Mouse (Mus musculus) intestine, embryonic 14.5 days (tissue): ENCODE results near the gene Odf3l1. TPM values are rescaled to one million over a fixed set of nuclear protein-coding genes. Genes with fewer than 3 reads are reported as not detected.

Experiments
- ATAC-seq: fragments of 200-750 bp; cut with Nextera tagmentation; replicated peaks from 2 replicates; pipeline ENCODE4 v1.8.0; 2017; ENCODE audit warnings: low read depth, moderate number of reproducible peaks, moderate TSS enrichment, moderate library complexity; ENCODE audit not compliant: low FRiP score, low TSS enrichment
- DNase-seq: peaks from one replicate; pipeline ENCODE4 v3.0.0-alpha.2; 2018; ENCODE audit warnings: low spot score
- H3K27ac ChIP-seq: fragments of 300-500 bp; sonication (generic); 2 replicates; pipeline ENCODE4 v1.5.1; 2014; ENCODE audit warnings: low read depth, mild to moderate bottlenecking, control low read depth
- H3K27me3 ChIP-seq: fragments of 300-500 bp; sonication (generic); replicated peaks from 2 replicates; pipeline ENCODE4 v1.6.1; 2014; ENCODE audit warnings: low read length, control low read depth; ENCODE audit not compliant: control insufficient read depth, insufficient read depth
- H3K36me3 ChIP-seq: fragments of 300-500 bp; sonication (generic); 2 replicates; pipeline ENCODE4 v1.6.1; 2014; ENCODE audit warnings: low read length, control low read depth; ENCODE audit not compliant: control insufficient read depth, insufficient read depth
- H3K4me1 ChIP-seq: fragments of 300-500 bp; sonication (generic); replicated peaks from 2 replicates; pipeline ENCODE4 v1.6.1; 2014; ENCODE audit warnings: low read length, control low read depth, mixed read lengths; ENCODE audit not compliant: control insufficient read depth, insufficient read depth
- H3K4me2 ChIP-seq: fragments of 300-500 bp; sonication (generic); 2 replicates; pipeline ENCODE4 v1.6.1; 2014; ENCODE audit warnings: low read length
- H3K4me3 ChIP-seq: fragments of 300-500 bp; sonication (generic); 2 replicates; pipeline ENCODE4 v1.5.1; 2014; ENCODE audit warnings: low read depth, low read length, control low read depth, mixed read lengths
- H3K9ac ChIP-seq: fragments of 300-500 bp; sonication (generic); 2 replicates; pipeline ENCODE4 v1.6.1; 2014; ENCODE audit warnings: mild to moderate bottlenecking, low read length
- H3K9me3 ChIP-seq: fragments of 300-500 bp; sonication (generic); 2 replicates; pipeline ENCODE4 v1.6.1; 2016; ENCODE audit warnings: low read length, control low read depth; ENCODE audit not compliant: control insufficient read depth
- WGBS: fragments of 180-500 bp; shearing (Covaris S2); extraction: QIAGEN DNeasy Blood & Tissue Kit; methylation state at CpG from one replicate; pipeline ENCODE4 v1.1.7; 2014; 5-methylcytosine and 5-hydroxymethylcytosine counted together
- polyA plus RNA-seq: library from polyadenylated mRNA; unstranded; fragments of >200 nt; fragmentation: Nextera tagmentation; extraction: Ambion mirVana; gene quantifications from 2 replicates; pipeline ENCODE4 v1.2.1, GENCODE M21; 2014

The Odf3l1 gene
- polyA plus RNA-seq, 1 experiment from 2014 or later = 1.6 TPM

DNA sequence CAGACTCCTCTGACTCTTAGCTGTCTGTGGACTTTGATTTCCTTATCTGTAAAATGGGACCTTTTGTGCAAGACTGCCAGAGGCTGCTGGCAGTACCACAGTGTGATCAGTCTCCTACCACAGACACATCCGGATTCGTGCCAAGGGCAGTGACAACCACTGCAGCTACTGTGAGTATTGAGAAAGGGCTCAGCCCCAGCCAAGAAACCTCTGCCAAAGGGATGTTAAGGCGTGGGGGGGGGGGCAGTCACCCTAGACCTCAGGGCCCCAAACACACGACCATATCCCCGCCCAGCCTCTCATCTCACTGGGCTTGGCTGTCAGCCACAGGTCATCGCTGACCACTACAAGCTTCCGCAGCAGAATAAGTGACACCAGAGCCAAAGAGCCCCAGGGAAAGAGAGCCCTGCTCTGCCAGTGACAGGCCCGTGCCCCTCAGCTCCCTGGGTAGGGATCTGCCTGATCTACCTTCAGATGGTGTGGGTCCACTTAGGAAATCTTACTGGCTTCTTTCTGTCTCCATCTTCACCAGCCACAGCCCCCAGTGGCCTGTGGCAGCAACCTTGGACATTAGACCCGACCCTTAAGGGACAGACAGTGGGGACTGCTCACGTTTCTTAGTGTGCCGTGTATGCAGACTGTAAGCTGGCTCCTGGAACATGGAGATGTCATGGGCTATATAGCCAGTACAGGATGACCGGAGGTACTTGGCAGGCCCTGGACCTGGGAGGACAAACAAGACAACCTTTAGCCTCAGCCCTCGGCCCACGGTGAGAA is 14.2 kb downstream of the Odf3l1 start:
- Histone ChIP-seq H3K36me3 (no peaks in the 10 kb centered on the region), H3K4me2 (no peak overlapping the region), H3K9ac (no peak overlapping the region), H3K9me3 (no peaks in the 10 kb centered on the region), H3K27me3 (no peaks in the 10 kb centered on the region), H3K4me1 (peaks cover 15% of the 10 kb centered on the region), H3K27ac (no peak overlapping the region), H3K4me3 (no peak overlapping the region)
- DNase-seq (no peak), ATAC-seq (no peak)
- whole genome bisulfite sequencing = 82% methylated on average over 14 of the region's 14 CpGs

DNA sequence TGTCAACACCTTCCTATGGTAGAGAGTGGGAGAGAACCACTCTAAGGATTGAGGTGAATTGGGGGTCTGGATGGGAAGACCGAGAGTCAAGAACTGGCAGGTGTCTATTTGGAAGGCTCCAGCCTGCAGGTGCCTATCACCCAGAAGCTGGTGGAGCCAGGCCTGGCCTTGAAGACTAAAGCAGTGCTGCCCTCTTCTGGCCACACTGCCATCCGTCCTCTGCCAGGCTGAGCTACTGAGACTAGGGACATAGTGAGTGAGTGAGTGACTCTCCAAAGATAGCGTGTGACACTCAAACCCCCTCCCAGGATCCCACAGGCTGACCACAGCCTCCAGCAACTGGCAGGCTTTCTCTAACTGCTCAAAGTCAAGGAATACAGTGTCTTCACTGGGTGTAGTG is 17.0 kb downstream of the Odf3l1 start:
- ATAC-seq (no peak), DNase-seq (peak; percentile 83)
- WGBS = 16% methylated on average over 3 of the region's 3 CpGs
- no peaks in the 10 kb centered on the region for H3K27me3 ChIP-seq
- no peak overlapping the region for H3K27ac ChIP-seq
- H3K9ac ChIP-seq = no peak overlapping the region
- no peak overlapping the region for H3K4me3 ChIP-seq
- no peaks in the 10 kb centered on the region for H3K9me3 ChIP-seq
- no peaks in the 10 kb centered on the region for H3K36me3 ChIP-seq
- H3K4me2 ChIP-seq = no peak overlapping the region
- peaks cover 25% of the 10 kb centered on the region for H3K4me1 ChIP-seq

DNA sequence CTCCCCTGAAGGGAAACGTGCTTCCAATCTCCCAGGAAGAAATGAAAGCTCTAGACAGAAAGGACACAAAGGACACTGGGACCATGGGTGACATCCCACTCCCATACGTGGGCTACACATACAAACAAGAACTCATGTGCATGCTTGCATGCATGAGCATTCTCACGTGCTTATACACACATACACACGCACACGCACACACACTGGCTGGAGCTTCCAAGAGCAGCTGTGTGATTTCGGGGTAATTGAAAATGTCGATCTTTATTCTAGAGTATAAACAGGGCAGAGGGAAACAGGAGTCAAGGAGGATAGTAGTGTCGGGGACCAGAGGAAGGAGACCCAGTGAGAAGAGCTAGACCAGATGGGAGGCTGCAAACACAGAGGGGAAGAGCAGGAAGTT is 19.8 kb downstream of the Odf3l1 start:
- no peak overlapping the region for H3K4me3 ChIP-seq
- ATAC-seq (peak; percentile 28; the same call in 1 of the 2 replicates), DNase-seq (no peak)
- H3K9me3 ChIP-seq = no peaks in the 10 kb centered on the region
- H3K4me1 ChIP-seq = peaks cover 15% of the 10 kb centered on the region; the same call in 1 of the 2 replicates
- 37% methylated on average over 8 of the region's 8 CpGs for WGBS
- no peaks in the 10 kb centered on the region for H3K36me3 ChIP-seq
- peak overlapping the region; percentile 18; the same call in 1 of the 2 replicates for H3K4me2 ChIP-seq
- no peaks in the 10 kb centered on the region for H3K27me3 ChIP-seq
- peak overlapping the region; percentile 28 for H3K27ac ChIP-seq
- no peak overlapping the region for H3K9ac ChIP-seq

DNA sequence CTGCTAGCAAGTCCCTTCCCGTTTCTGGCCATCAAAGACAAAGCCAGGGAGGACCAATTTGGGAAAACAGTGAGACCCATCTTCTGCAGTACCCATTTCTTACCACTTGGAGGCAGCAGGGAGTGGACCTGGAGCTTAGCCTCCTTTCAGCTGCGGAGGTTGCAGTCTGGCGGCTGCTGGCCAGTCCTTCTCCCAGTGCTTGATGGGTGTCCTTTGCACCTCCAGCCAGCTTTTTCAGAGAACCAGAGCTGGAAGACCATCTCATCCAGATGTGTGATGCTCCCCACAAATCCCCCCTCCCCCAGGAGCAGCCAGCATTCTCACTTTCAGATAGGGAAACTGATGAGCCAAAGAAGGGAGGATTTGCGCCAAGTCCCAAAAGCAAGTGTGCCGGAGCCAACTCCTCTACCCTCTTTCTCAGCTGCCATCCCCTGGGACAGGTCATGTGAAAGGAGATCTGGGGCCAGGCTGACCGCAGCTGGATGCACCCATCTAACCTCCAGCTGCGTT is 20.7 kb downstream of the Odf3l1 start:
- Histone ChIP-seq H3K4me2 (no peak overlapping the region), H3K9me3 (no peaks in the 10 kb centered on the region), H3K27ac (peak overlapping the region; percentile 28), H3K4me1 (peaks cover 15% of the 10 kb centered on the region; the same call in 1 of the 2 replicates), H3K9ac (no peak overlapping the region), H3K4me3 (no peak overlapping the region), H3K36me3 (no peaks in the 10 kb centered on the region), H3K27me3 (no peaks in the 10 kb centered on the region)
- 23% methylated on average over 7 of the region's 7 CpGs for WGBS
- DNase-seq (peak; percentile 88), ATAC-seq (peak; percentile 24; the same call in 1 of the 2 replicates)

DNA sequence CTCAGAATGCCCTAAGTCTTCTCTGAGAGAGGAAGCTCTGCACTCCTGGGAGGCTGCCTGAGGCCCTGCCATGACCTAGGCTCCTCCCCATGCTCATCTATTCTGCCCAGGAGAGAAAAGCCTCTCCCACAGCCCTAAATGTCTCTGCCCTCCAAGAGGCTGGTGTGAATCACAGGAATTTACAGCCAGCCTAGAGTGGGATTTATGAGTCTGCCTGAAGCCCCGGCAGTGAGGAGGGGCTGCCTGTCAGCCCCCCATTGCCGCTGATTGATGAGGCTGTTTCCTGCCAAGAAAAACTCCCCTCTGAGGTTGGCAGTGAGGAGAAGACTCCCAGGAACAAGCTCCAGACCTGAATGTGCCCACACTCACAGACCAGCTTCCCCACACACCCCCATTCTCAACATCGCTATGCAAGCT is 22.2 kb downstream of the Odf3l1 start:
- no peak overlapping the region for H3K4me2 ChIP-seq
- no peaks in the 10 kb centered on the region for H3K9me3 ChIP-seq
- 14% methylated on average over 3 of the region's 3 CpGs for WGBS
- H3K27ac ChIP-seq = no peak overlapping the region
- no peak overlapping the region for H3K9ac ChIP-seq
- DNase-seq = no peak
- H3K27me3 ChIP-seq = no peaks in the 10 kb centered on the region
- H3K4me3 ChIP-seq = no peak overlapping the region
- H3K4me1 ChIP-seq = peaks cover 15% of the 10 kb centered on the region; the same call in 1 of the 2 replicates
- ATAC-seq = no peak
- H3K36me3 ChIP-seq = no peaks in the 10 kb centered on the region

DNA sequence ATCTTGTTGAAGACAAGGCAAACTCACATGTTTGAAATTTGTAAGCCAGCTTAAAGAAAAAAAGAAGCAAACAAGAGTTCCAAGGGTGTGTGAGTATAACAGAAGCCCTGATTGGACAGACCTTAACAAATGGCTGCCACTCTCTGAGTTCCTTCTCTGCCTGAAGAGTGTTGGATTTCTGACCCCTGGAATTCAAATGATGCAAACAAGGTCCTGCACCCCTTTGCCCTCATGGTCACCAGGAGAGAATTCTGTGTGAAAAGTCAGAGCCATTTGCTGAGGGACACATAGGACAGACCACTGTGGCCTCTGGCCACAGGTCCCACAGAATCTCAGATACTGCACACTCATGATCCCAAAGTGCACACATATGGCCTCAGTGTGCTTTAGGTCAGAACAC is 22.6 kb downstream of the Odf3l1 start:
- H3K4me2 ChIP-seq = no peak overlapping the region
- peaks cover 15% of the 10 kb centered on the region; the same call in 1 of the 2 replicates for H3K4me1 ChIP-seq
- H3K36me3 ChIP-seq = no peaks in the 10 kb centered on the region
- no peaks in the 10 kb centered on the region for H3K27me3 ChIP-seq
- H3K4me3 ChIP-seq = no peak overlapping the region
- H3K9ac ChIP-seq = no peak overlapping the region
- no peak overlapping the region for H3K27ac ChIP-seq
- H3K9me3 ChIP-seq = no peaks in the 10 kb centered on the region
- ATAC-seq = no peak
- DNase-seq = no peak

DNA sequence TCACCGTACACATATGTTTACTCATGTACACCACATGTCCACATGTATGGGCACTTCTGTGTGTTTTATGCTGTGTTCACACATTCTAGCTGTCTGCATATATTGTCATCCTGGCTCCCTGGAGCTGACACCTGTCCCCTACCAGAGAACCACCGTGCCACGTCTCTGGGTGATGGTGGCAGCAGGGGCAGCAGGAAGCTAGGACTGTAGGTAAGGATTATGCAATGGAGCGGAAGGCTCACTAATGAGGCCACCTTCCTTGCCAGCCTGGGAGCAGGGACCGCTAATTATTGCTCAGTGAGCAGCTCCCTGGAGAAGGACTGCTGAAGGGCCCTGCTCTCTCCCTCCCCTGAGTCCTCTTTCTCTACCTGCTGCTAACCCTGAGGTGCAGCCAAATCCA is 23.8 kb downstream of the Odf3l1 start:
- H3K4me3 ChIP-seq = no peak overlapping the region
- ATAC-seq (no peak), DNase-seq (no peak)
- no peak overlapping the region for H3K4me2 ChIP-seq
- 86% methylated on average over 5 of the region's 5 CpGs for WGBS
- no peak overlapping the region for H3K9ac ChIP-seq
- no peak overlapping the region for H3K27ac ChIP-seq
- H3K36me3 ChIP-seq = no peaks in the 10 kb centered on the region
- no peaks in the 10 kb centered on the region for H3K27me3 ChIP-seq
- H3K9me3 ChIP-seq = no peaks in the 10 kb centered on the region
- peaks cover 15% of the 10 kb centered on the region; the same call in 1 of the 2 replicates for H3K4me1 ChIP-seq

DNA sequence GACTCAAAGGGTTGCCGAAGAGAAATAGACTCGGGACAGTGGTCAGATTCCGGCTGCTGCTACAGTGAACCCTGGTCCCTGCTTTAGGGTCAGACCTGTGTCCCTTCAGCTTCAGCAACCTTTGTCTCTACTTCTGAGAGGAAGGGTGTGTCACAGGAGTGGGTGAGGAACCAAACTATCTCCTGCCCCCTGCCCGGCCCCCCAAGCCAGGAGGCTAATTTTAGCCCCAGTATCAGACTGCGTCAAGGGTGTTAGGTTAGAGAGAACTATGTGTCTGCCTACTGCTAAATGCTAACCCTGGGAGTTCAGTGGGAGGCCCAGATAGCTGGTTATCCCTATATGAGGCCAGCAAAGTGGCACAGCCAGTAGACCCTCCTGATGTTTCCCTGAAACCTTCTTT is 29.3 kb downstream of the Odf3l1 start:
- no peak for ATAC-seq
- DNase-seq = no peak
- Histone ChIP-seq H3K36me3 (no peaks in the 10 kb centered on the region), H3K4me1 (no peaks in the 10 kb centered on the region), H3K27ac (no peak overlapping the region), H3K27me3 (no peaks in the 10 kb centered on the region), H3K4me3 (no peak overlapping the region), H3K9me3 (no peaks in the 10 kb centered on the region), H3K9ac (no peak overlapping the region), H3K4me2 (no peak overlapping the region)
- WGBS = 79% methylated on average over 5 of the region's 5 CpGs

DNA sequence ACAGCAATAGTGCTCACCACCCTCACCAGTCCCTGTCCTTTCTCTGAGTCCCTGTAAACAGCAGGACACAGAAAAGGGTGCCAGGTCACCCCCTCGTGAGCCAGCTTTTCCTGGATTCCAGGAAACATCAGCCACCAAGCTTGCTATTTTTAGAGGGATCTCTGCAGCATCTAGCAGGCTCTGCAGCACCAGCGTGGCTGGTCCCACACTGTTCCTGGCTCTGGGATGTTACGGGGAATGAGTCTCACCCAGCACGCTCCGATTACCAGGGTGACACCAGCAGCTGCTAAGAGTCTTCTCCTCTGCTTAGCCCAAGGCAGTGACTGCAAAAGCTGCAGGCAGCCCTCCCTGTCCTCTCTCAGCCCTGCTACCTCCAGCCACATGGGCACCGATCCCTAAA is 31.6 kb downstream of the Odf3l1 start:
- Histone ChIP-seq H3K9ac (no peak overlapping the region), H3K4me2 (no peak overlapping the region), H3K27ac (no peak overlapping the region), H3K4me1 (no peaks in the 10 kb centered on the region), H3K27me3 (no peaks in the 10 kb centered on the region), H3K36me3 (no peaks in the 10 kb centered on the region), H3K9me3 (no peaks in the 10 kb centered on the region), H3K4me3 (no peak overlapping the region)
- DNase-seq (no peak), ATAC-seq (no peak)
- WGBS = 44% methylated on average over 6 of the region's 6 CpGs
